Mouse (Mus musculus) erythroblast, embryonic 14.5 days (primary cell): Measurements from ENCODE around the gene Itga8. TPM values are rescaled to one million over a fixed set of nuclear protein-coding genes. Genes with fewer than 3 reads are reported as not detected.

Experiments
- H3K27me3 ChIP-seq: 2 replicates; pipeline ENCODE4 v1.6.1; 2012; ENCODE audit warnings: inconsistent platforms; ENCODE audit not compliant: control insufficient read depth
- H3K36me3 ChIP-seq: 2 replicates; pipeline ENCODE4 v1.6.1; 2012; ENCODE audit warnings: mild to moderate bottlenecking, inconsistent platforms; ENCODE audit not compliant: control insufficient read depth
- H3K4me1 ChIP-seq: 2 replicates; pipeline ENCODE4 v1.6.1; 2012; ENCODE audit warnings: inconsistent platforms; ENCODE audit not compliant: control insufficient read depth
- H3K4me3 ChIP-seq: replicated peaks from 2 replicates; pipeline ENCODE3; 2012; ENCODE audit warnings: moderate library complexity, mild to moderate bottlenecking, inconsistent platforms
- H3K9me3 ChIP-seq: 2 replicates; pipeline ENCODE4 v1.6.1; 2012; ENCODE audit warnings: low read length, inconsistent platforms, mixed read lengths; ENCODE audit not compliant: control insufficient read depth
- GATA1 ChIP-seq: IDR thresholded peaks from 2 replicates; pipeline ENCODE4 v1.6.1; 2012; ENCODE audit warnings: low read length, inconsistent platforms, mixed read lengths
- TAL1 ChIP-seq: IDR thresholded peaks from 3 replicates; pipeline ENCODE4 v1.6.1; 2012; ENCODE audit warnings: low read length, inconsistent platforms, mixed read lengths
- polyA plus RNA-seq: library from polyadenylated mRNA; stranded (reverse); fragments of >175 nt; gene quantifications from 2 replicates; pipeline ENCODE4 v1.2.3, GENCODE M21; 2012

Gene Itga8
- polyA plus RNA-seq, 1 experiment: not detected

DNA sequence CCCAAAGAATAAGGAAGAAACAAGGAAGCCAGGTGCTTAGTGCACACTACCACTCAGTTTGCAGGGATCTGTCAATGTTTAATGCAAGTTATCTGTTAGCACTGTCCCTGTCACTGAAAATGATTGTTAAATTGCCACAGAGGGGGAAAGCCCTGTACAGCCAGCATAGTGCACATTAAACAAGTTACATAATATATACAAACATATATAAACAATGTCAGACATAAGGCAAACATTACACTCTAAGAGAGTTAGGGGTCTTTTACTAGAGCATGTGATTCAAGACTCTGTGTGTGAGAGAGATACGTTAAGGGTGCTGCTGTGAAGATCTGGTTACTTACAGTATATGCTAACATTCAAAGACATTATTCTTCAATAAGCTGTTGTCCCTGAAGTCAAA, 148.2 kb downstream of the Itga8 start:
- Histone ChIP-seq H3K9me3 (no peaks in the 10 kb centered on the region), H3K4me3 (no peak overlapping the region), H3K36me3 (no peaks in the 10 kb centered on the region), H3K27me3 (no peaks in the 10 kb centered on the region), H3K4me1 (no peaks in the 10 kb centered on the region)
- TF ChIP-seq TAL1 (no peak), GATA1 (no peak)

DNA sequence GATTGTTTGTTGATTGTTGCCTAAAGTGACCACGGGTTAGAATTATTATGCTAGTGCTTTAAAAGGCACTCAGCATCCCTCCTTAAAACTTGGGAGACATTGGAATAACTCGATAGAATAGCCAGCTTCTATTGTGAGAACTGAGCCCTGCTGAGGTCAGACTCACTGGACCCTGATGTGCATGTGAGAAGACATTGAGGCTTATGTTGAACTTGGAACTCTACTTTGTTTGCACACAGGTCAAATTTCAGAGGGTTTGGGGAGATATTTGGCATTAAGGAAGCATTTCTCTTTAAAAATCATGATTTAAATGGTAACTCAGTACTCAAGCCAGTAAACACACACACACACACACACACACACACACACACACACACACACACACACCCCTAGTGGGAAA, 153.8 kb downstream of the Itga8 start:
- Histone ChIP-seq H3K4me1 (no peaks in the 10 kb centered on the region), H3K27me3 (no peaks in the 10 kb centered on the region), H3K4me3 (no peak overlapping the region), H3K36me3 (no peaks in the 10 kb centered on the region), H3K9me3 (no peaks in the 10 kb centered on the region)
- TF ChIP-seq TAL1: no peak
- no peak for TF ChIP-seq GATA1

GRCm38 (mm10) chr2:12146612-12147011, 155.1 kb downstream of the Itga8 start:
- TF ChIP-seq GATA1 (no peak), TAL1 (no peak)
- Histone ChIP-seq H3K27me3 (no peaks in the 10 kb centered on the region), H3K4me1 (no peaks in the 10 kb centered on the region), H3K9me3 (no peaks in the 10 kb centered on the region), H3K36me3 (no peaks in the 10 kb centered on the region), H3K4me3 (no peak overlapping the region)

DNA sequence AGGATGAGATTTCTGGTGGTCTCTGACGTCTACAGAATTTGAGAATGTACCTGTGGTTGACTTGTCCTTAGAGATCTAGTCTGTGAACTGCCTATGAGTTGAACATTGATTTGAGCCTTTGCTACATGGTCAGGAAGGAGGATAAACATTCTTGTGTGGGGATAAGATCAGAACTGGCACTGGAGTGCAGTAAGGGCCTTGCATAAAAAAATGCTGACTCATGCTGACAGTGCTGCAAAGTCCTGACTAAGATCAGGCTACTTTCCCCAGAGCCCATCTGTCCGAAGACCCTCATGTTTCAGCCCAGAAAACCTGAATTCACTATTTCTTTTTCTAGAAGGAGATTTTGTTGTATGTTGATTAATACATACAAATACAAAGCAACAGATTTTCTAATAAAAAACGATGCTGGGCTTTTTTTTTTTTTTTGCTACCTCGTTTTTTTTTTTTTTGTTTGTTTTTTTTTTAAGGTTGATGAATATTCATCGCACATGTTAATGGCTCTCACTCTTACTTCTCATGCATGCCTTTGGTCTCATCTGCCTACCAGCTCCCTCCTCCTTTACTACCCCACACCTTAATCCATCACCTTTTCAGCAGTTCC, 162.9 kb downstream of the Itga8 start:
- no peaks in the 10 kb centered on the region for H3K36me3 ChIP-seq
- TF ChIP-seq GATA1 (no peak), TAL1 (no peak)
- H3K4me1 ChIP-seq: peaks cover 11% of the 10 kb centered on the region
- H3K4me3 ChIP-seq: no peak overlapping the region
- no peaks in the 10 kb centered on the region for H3K9me3 ChIP-seq
- H3K27me3 ChIP-seq: no peaks in the 10 kb centered on the region

DNA sequence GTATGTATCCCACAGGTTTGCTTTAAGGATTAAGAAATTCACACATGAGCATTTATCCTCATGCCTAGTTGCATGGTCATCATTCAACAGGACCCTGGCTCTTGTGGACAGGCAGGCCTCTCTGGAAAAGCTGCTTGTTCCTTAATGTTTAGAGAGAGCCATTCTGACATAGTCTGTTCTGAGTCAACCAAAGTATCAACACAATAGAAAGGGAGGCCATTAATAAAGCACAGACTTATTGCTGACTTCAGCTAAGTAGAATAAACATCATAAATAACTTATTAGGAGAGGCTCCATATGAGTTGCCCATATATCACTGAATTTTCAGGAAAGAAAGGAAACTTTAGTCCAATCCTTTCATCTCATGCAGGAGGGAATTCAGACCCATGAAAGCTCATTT, 175.1 kb downstream of the Itga8 start:
- TF ChIP-seq TAL1 (no peak), GATA1 (no peak)
- H3K27me3 ChIP-seq: no peaks in the 10 kb centered on the region
- H3K9me3 ChIP-seq: no peaks in the 10 kb centered on the region
- H3K4me1 ChIP-seq: no peaks in the 10 kb centered on the region
- H3K4me3 ChIP-seq: no peak overlapping the region
- H3K36me3 ChIP-seq: no peaks in the 10 kb centered on the region

- Histone ChIP-seq H3K4me3 (no peak overlapping the region), H3K4me1 (no peaks in the 10 kb centered on the region), H3K9me3 (no peaks in the 10 kb centered on the region), H3K36me3 (no peaks in the 10 kb centered on the region), H3K27me3 (no peaks in the 10 kb centered on the region)
- no peak for TF ChIP-seq GATA1
- TF ChIP-seq TAL1: no peak
Measured at GRCm38 (mm10) chr2:12115479-12115878, 186.2 kb downstream of the Itga8 start.

GRCm38 (mm10) chr2:12109306-12109705, 192.4 kb downstream of the Itga8 start:
- Histone ChIP-seq H3K9me3 (no peaks in the 10 kb centered on the region), H3K4me3 (no peak overlapping the region), H3K27me3 (no peaks in the 10 kb centered on the region), H3K36me3 (no peaks in the 10 kb centered on the region), H3K4me1 (no peaks in the 10 kb centered on the region)
- no peak for TF ChIP-seq GATA1
- TF ChIP-seq TAL1: no peak

DNA sequence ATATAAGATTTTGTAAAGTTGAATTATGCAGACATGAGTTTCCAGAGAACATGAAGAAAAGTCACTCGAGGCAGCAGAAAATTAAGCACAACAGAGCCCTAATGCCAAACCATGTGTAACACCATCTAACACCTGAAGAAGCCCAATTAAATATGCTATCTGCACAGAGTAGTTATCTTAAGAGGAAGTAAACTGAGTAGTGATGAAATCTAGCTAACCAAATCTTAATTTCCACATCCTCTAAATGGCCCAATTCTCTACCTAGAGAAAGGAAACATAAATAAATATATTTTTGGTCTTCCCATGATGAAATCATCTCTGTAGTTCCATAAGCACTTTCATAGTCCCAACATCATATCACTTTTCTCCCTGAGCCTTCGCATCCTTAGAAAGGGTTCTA, 193.4 kb downstream of the Itga8 start:
- Histone ChIP-seq H3K4me3 (no peak overlapping the region), H3K4me1 (no peaks in the 10 kb centered on the region), H3K36me3 (no peaks in the 10 kb centered on the region), H3K27me3 (no peaks in the 10 kb centered on the region), H3K9me3 (no peaks in the 10 kb centered on the region)
- no peak for TF ChIP-seq TAL1

- no peaks in the 10 kb centered on the region for H3K27me3 ChIP-seq
- TF ChIP-seq TAL1: no peak
- TF ChIP-seq GATA1: no peak
- no peaks in the 10 kb centered on the region for H3K4me1 ChIP-seq
- no peaks in the 10 kb centered on the region for H3K36me3 ChIP-seq
- H3K4me3 ChIP-seq: no peak overlapping the region
- H3K9me3 ChIP-seq: no peaks in the 10 kb centered on the region
Measured at GRCm38 (mm10) chr2:12107265-12107664, 194.5 kb downstream of the Itga8 start.

DNA sequence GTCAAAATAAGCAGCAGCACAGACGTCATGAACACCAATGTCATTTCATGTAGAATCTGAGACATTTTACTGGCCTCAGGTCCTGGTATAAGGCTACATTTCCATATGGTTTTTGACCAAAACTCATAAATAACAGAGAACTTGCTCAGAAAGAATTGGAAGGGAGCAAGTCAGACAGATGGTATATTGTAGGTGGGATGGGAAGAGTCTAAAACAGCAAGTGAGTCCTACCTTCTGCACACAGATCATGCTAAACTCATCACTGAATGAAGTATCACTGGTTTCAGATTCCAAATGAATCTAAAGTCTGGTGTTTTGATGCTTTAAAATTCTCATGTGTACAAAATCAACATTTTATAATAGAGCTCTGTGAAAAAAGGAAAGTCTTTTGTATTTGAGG, 198.5 kb downstream of the Itga8 start:
- TF ChIP-seq TAL1: no peak
- no peak for TF ChIP-seq GATA1
- H3K36me3 ChIP-seq: no peaks in the 10 kb centered on the region

More for the DNA sequence above, 198.5 kb downstream of the Itga8 start:
- no peaks in the 10 kb centered on the region for H3K9me3 ChIP-seq
- no peak overlapping the region for H3K4me3 ChIP-seq
- no peaks in the 10 kb centered on the region for H3K27me3 ChIP-seq
- no peaks in the 10 kb centered on the region for H3K4me1 ChIP-seq
